Comparison of ENCODE assay signal across 9 mouse cellular contexts in genomic region chr10:3996170-3996876, GRCm38 (mm10). TPM values are rescaled to one million over a fixed set of nuclear protein-coding genes. Genes with fewer than 3 reads are reported as not detected.
DNase-seq lines count a peak whose midpoint lies in the region; ATAC-seq lines count a peak whose summit lies in the region.
"Had no signal": no experiment of that assay in that cellular context is flagged by ENCODE, and none has a peak within 500 bp of the region (broad histone marks: within the 10 kb centered on the region; RNA-seq: fewer than 3 reads in every experiment).

No protein-coding gene starts in this region.

- WGBS in embryonic facial prominence, embryonic 15.5 days: 44% methylated on average over 15 of the region's 15 CpGs
- 49% methylated on average over 15 of the region's 15 CpGs for WGBS in heart, embryonic 15.5 days
- WGBS in liver, embryonic 12.5 days (ENCODE audit: insufficient replicate concordance): 53% methylated on average over 15 of the region's 15 CpGs
- WGBS in neural tube, embryonic 11.5 days: 53% methylated on average over 15 of the region's 15 CpGs
- WGBS in stomach, embryonic 16.5 days: 44% methylated on average over 15 of the region's 15 CpGs

- no peak overlapping the region for H3K4me3 ChIP-seq in embryonic facial prominence, embryonic 15.5 days (replicated peaks)
- H3K4me3 ChIP-seq in heart, embryonic 15.5 days: no peak overlapping the region
- no peak overlapping the region for H3K4me3 ChIP-seq in liver, embryonic 12.5 days
- H3K4me3 ChIP-seq in neural tube, embryonic 11.5 days (ENCODE audit: low read depth, low read length): no peak overlapping the region
- H3K4me3 ChIP-seq in stomach, embryonic 16.5 days (replicated peaks; ENCODE audit: low read length): no peak overlapping the region
- H3K4me3 ChIP-seq: embryonic facial prominence, embryonic 12.5 days had no signal

- DNase-seq in CD4-positive helper T cell, adult 2 months (ENCODE audit: low read depth, low spot score): peak; percentile 77
- peak; percentile 64 to 72 for DNase-seq in adrenal gland, postnatal 36 days
- DNase-seq in kidney, postnatal 10 days: peak; percentile 85
- DNase-seq in neural tube, embryonic 11.5 days (ENCODE audit: low spot score): peak; percentile 81

- H3K27me3 ChIP-seq in embryonic facial prominence, embryonic 15.5 days: no peaks in the 10 kb centered on the region
- H3K27me3 ChIP-seq in heart, embryonic 15.5 days: no peaks in the 10 kb centered on the region
- H3K27me3 ChIP-seq in liver, embryonic 12.5 days (replicated peaks): no peaks in the 10 kb centered on the region
- no peaks in the 10 kb centered on the region for H3K27me3 ChIP-seq in neural tube, embryonic 11.5 days (ENCODE audit: control insufficient read depth, insufficient read depth, low read length)
- H3K27me3 ChIP-seq in stomach, embryonic 16.5 days (ENCODE audit: control insufficient read depth, insufficient read depth, low read length): no peaks in the 10 kb centered on the region
- H3K27me3 ChIP-seq: embryonic facial prominence, embryonic 12.5 days had no signal

- peak; percentile 55; the same call in 1 of the 2 replicates for ATAC-seq in embryonic facial prominence, embryonic 15.5 days (ENCODE audit: insufficient number of reproducible peaks, low FRiP score, low TSS enrichment, low read depth)
- 0 out of 2 replicates have a peak, but pooled peaks have one; percentile 58 for ATAC-seq in heart, embryonic 15.5 days (replicated peaks; ENCODE audit: insufficient number of reproducible peaks, insufficient read depth, low FRiP score, low read depth)
- no peak for ATAC-seq in liver, embryonic 12.5 days
- peak; percentile 76 for ATAC-seq in neural tube, embryonic 11.5 days (ENCODE audit: insufficient read depth, low FRiP score, low TSS enrichment)
- ATAC-seq in stomach, embryonic 16.5 days (ENCODE audit: insufficient read depth, low FRiP score): peak; percentile 76; the same call in 1 of the 2 replicates

- no peak overlapping the region for H3K9ac ChIP-seq in embryonic facial prominence, embryonic 15.5 days
- no peak overlapping the region for H3K9ac ChIP-seq in heart, embryonic 15.5 days
- 0 out of 2 replicates have a peak overlapping the region, but pooled peaks have one; percentile 8 for H3K9ac ChIP-seq in liver, embryonic 12.5 days
- no peak overlapping the region for H3K9ac ChIP-seq in neural tube, embryonic 11.5 days (ENCODE audit: low read length)
- no peak overlapping the region for H3K9ac ChIP-seq in stomach, embryonic 16.5 days (ENCODE audit: low read length)
- H3K9ac ChIP-seq: embryonic facial prominence, embryonic 12.5 days had no signal

- H3K4me2 ChIP-seq in embryonic facial prominence, embryonic 15.5 days (replicated peaks): no peak overlapping the region
- no peak overlapping the region for H3K4me2 ChIP-seq in heart, embryonic 15.5 days
- H3K4me2 ChIP-seq in liver, embryonic 12.5 days: peak overlapping the region; percentile 15; the same call in 1 of the 2 replicates
- H3K4me2 ChIP-seq in neural tube, embryonic 11.5 days (ENCODE audit: low read depth): no peak overlapping the region
- H3K4me2 ChIP-seq in stomach, embryonic 16.5 days (ENCODE audit: low read depth, low read length): no peak overlapping the region
- H3K4me2 ChIP-seq: embryonic facial prominence, embryonic 12.5 days had no signal

- H3K9me3 ChIP-seq in embryonic facial prominence, embryonic 15.5 days (replicated peaks): no peaks in the 10 kb centered on the region
- no peaks in the 10 kb centered on the region for H3K9me3 ChIP-seq in heart, embryonic 15.5 days (replicated peaks)
- no peaks in the 10 kb centered on the region for H3K9me3 ChIP-seq in liver, embryonic 12.5 days (replicated peaks)
- no peaks in the 10 kb centered on the region for H3K9me3 ChIP-seq in neural tube, embryonic 11.5 days (ENCODE audit: control insufficient read depth, low read length)
- no peaks in the 10 kb centered on the region for H3K9me3 ChIP-seq in stomach, embryonic 16.5 days (replicated peaks; ENCODE audit: control insufficient read depth, low read length)
- H3K9me3 ChIP-seq: embryonic facial prominence, embryonic 12.5 days had no signal

- peak overlapping the region; percentile 49; the same call in 1 of the 2 replicates for H3K27ac ChIP-seq in embryonic facial prominence, embryonic 15.5 days (replicated peaks)
- H3K27ac ChIP-seq in heart, embryonic 15.5 days: no peak overlapping the region
- peak overlapping the region; percentile 76 for H3K27ac ChIP-seq in liver, embryonic 12.5 days
- no peak overlapping the region for H3K27ac ChIP-seq in neural tube, embryonic 11.5 days (ENCODE audit: low read depth, low read length)
- H3K27ac ChIP-seq in stomach, embryonic 16.5 days (ENCODE audit: low read length): peak overlapping the region; percentile 4; the same call in 1 of the 2 replicates
- H3K27ac ChIP-seq: embryonic facial prominence, embryonic 12.5 days had no signal

- H3K4me1 ChIP-seq in embryonic facial prominence, embryonic 15.5 days: no peaks in the 10 kb centered on the region
- no peaks in the 10 kb centered on the region for H3K4me1 ChIP-seq in heart, embryonic 15.5 days (replicated peaks)
- H3K4me1 ChIP-seq in liver, embryonic 12.5 days: peaks cover 46% of the 10 kb centered on the region
- no peaks in the 10 kb centered on the region for H3K4me1 ChIP-seq in neural tube, embryonic 11.5 days (ENCODE audit: control insufficient read depth, insufficient read depth, low read length)
- no peaks in the 10 kb centered on the region for H3K4me1 ChIP-seq in stomach, embryonic 16.5 days (ENCODE audit: control insufficient read depth, insufficient read depth, low read length)
- H3K4me1 ChIP-seq: embryonic facial prominence, embryonic 12.5 days had no signal

- H3K36me3 ChIP-seq in embryonic facial prominence, embryonic 15.5 days: 0 out of 2 replicates have a peak, but pooled peaks cover 4% of the 10 kb centered on the region
- peaks cover 7% of the 10 kb centered on the region; the same call in 1 of the 2 replicates for H3K36me3 ChIP-seq in heart, embryonic 15.5 days
- peaks cover 96% of the 10 kb centered on the region for H3K36me3 ChIP-seq in liver, embryonic 12.5 days
- no peaks in the 10 kb centered on the region for H3K36me3 ChIP-seq in neural tube, embryonic 11.5 days (ENCODE audit: control insufficient read depth, insufficient read depth, low read length)
- H3K36me3 ChIP-seq in stomach, embryonic 16.5 days (ENCODE audit: control insufficient read depth, insufficient read depth, low read length): peaks cover 3% of the 10 kb centered on the region; the same call in 1 of the 2 replicates

RNA-seq across cellular contexts. Expression of gene Mthfd1l, which starts 23.4 kb away (rescaled TPM):
- 10 to 100 TPM in 1 of 2 experiments, 1 to 10 TPM in 1; 5.6 to 10.1 TPM for total RNA-seq in adrenal gland, postnatal 36 days (2021)
- polyA plus RNA-seq in embryonic facial prominence, embryonic 15.5 days (2015; fragmentation: Nextera tagmentation; extraction: Ambion mirVana): 9.1 and 10.0 TPM in 2 replicates
- 7.5 and 8.3 TPM in 2 replicates for polyA plus RNA-seq in heart, embryonic 15.5 days (2015; fragmentation: Nextera tagmentation; extraction: Ambion mirVana)
- 36.5 TPM in 2 replicates for polyA plus RNA-seq in liver, embryonic 12.5 days (2016; fragmentation: Nextera tagmentation; extraction: Ambion mirVana)
- polyA plus RNA-seq in neural tube, embryonic 11.5 days (2014; fragmentation: Nextera tagmentation; extraction: Ambion mirVana): 13.5 and 14.7 TPM in 2 replicates
- polyA plus RNA-seq in stomach, embryonic 16.5 days (2015; fragmentation: Nextera tagmentation; extraction: Ambion mirVana): 14.0 and 14.8 TPM in 2 replicates

Comparison
In these comparisons a context has a peak if more than half of its experiments do, and no peak if none do; other contexts are left out.
1. H3K27ac ChIP-seq: peak in embryonic facial prominence, embryonic 15.5 days (single experiment), liver, embryonic 12.5 days (single experiment) and stomach, embryonic 16.5 days (single experiment); none in heart, embryonic 15.5 days (single experiment) and neural tube, embryonic 11.5 days (single experiment).
2. Peak in every context shown above with its lines, with median percentiles within 50 percentile points of each other: DNase-seq.